Mouse (Mus musculus): Measurements from ENCODE around the gene Gucy2e.

DNA sequence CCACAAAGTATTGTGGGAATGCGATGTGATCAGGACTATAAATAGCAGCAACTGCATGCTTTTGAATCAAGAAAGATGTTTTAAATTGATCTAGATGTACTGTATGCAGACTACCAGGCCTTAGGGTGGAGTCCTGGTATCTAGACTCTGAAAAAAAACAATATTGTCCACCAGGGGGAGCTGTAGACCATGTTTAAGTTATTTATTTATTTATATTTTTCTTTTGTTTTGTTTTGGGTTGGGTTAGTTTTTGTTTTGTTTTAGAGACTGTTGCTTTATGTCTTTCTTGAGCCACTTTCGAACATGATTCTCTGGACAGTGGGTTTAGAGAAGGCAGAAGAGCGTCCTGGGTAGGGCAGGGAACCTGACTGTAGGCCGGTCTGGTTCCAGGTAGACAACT, 21.0 kb upstream of the Gucy2e start:
- TF ChIP-seq EP300 (optimal IDR thresholded peaks at IDR 0.05), result no peak
- TF ChIP-seq CTCF (IDR thresholded peaks at IDR 0.05; ENCODE audit: low read depth), result peak; percentile 76

Data from stomach, postnatal 0 days (tissue).